Mouse (Mus musculus) lung, postnatal 0 days (tissue): ENCODE measurements around the gene Mknk1. TPM values are rescaled to one million over a fixed set of nuclear protein-coding genes. Genes with fewer than 3 reads are reported as not detected.
A peak's percentile ranks its signal among the peaks of the same experiment; 100 is the strongest.

Experiments used
- ATAC-seq: fragments of 200-750 bp; cut with Nextera tagmentation; 2 replicates; pipeline ENCODE4 v1.8.0; 2017; ENCODE audit warnings: moderate library complexity
- DNase-seq: peaks from one replicate; pipeline ENCODE4 v3.0.0-alpha.2; 2016; ENCODE audit warnings: low spot score
- H3K27ac ChIP-seq: fragments of 300-500 bp; sonication (generic); 2 replicates; pipeline ENCODE4 v1.5.1; 2014; ENCODE audit warnings: antibody characterized with exemption, mild to moderate bottlenecking, low read length, mixed read lengths
- H3K27me3 ChIP-seq: fragments of 300-500 bp; sonication (generic); replicated peaks from 2 replicates; pipeline ENCODE4 v1.6.1; 2014; ENCODE audit warnings: low read length, mixed read lengths; ENCODE audit not compliant: insufficient read depth
- H3K36me3 ChIP-seq: fragments of 300-500 bp; sonication (generic); 2 replicates; pipeline ENCODE4 v1.6.1; 2014; ENCODE audit warnings: low read length, mixed read lengths; ENCODE audit not compliant: insufficient read depth
- H3K4me1 ChIP-seq: fragments of 300-500 bp; sonication (generic); 2 replicates; pipeline ENCODE4 v1.6.1; 2014; ENCODE audit warnings: antibody characterized with exemption, low read depth, low read length, mixed read lengths; ENCODE audit not compliant: insufficient read depth
- H3K4me2 ChIP-seq: fragments of 300-500 bp; sonication (generic); replicated peaks from 2 replicates; pipeline ENCODE4 v1.6.1; 2014; ENCODE audit warnings: low read depth, mild to moderate bottlenecking, low read length, moderate library complexity, mixed read lengths
- H3K4me3 ChIP-seq: fragments of 300-500 bp; sonication (generic); 2 replicates; pipeline ENCODE4 v1.5.1; 2014; ENCODE audit warnings: low read depth, low read length
- H3K9ac ChIP-seq: fragments of 300-500 bp; sonication (generic); replicated peaks from 2 replicates; pipeline ENCODE4 v1.6.1; 2014; ENCODE audit warnings: low read depth, mild to moderate bottlenecking
- H3K9me3 ChIP-seq: fragments of 300-500 bp; sonication (generic); 2 replicates; pipeline ENCODE4 v1.6.1; 2016; ENCODE audit warnings: low read length, mixed read lengths
- CTCF ChIP-seq: IDR thresholded peaks from 2 replicates; pipeline ENCODE4 v1.5.1; 2016; ENCODE audit warnings: antibody characterized with exemption, mild to moderate bottlenecking
- EP300 ChIP-seq: IDR thresholded peaks from 2 replicates; pipeline ENCODE4 v1.6.1; 2016; ENCODE audit warnings: antibody characterized with exemption, mild to moderate bottlenecking, control low read depth
- WGBS: fragments of 180-500 bp; shearing (Covaris S2); extraction: QIAGEN DNeasy Blood & Tissue Kit; methylation state at CpG from one replicate; pipeline ENCODE4 v1.1.7; 2014; 5-methylcytosine and 5-hydroxymethylcytosine counted together
- polyA plus RNA-seq: library from polyadenylated mRNA; unstranded; fragments of >200 nt; fragmentation: Nextera tagmentation; extraction: Ambion mirVana; gene quantifications from 2 replicates; pipeline ENCODE4 v1.2.1, GENCODE M21; 2015

The Mknk1 gene
- polyA plus RNA-seq, 1 experiment from 2014 or later, result 26.9 TPM

- peak overlapping the region; percentile 57 for H3K9ac ChIP-seq
- ATAC-seq (no peak), DNase-seq (no peak)
- H3K36me3 ChIP-seq, result peaks cover 12% of the 10 kb centered on the region
- H3K4me2 ChIP-seq, result peak overlapping the region; percentile 74
- peak overlapping the region; percentile 69 for H3K4me3 ChIP-seq
- H3K4me1 ChIP-seq, result peaks cover 16% of the 10 kb centered on the region
- TF ChIP-seq EP300, result no peak
- TF ChIP-seq CTCF, result peak; percentile 11; the same call in 1 of the 2 replicates
- 3% methylated on average over 4 of the region's 4 CpGs for WGBS
- peak overlapping the region; percentile 86 for H3K27ac ChIP-seq
- H3K27me3 ChIP-seq, result no peaks in the 10 kb centered on the region
- no peaks in the 10 kb centered on the region for H3K9me3 ChIP-seq
Measured at GRCm38 (mm10) chr4:115827535-115827887, 11.5 kb upstream of the Mknk1 start.

GRCm38 (mm10) chr4:115827888-115828571, 11.0 kb upstream of the Mknk1 start, which contains the start of gene Mob3c:
Gene Mob3c, plus strand, starts transcription at chr4:115828092.
- Histone ChIP-seq H3K36me3 (peaks cover 12% of the 10 kb centered on the region), H3K4me3 (peak within 1 kb of the TSS; percentile 69), H3K9ac (peak within 1 kb of the TSS; percentile 57), H3K4me1 (peaks cover 16% of the 10 kb centered on the region), H3K27me3 (no peaks in the 10 kb centered on the region), H3K4me2 (peak within 1 kb of the TSS; percentile 74), H3K27ac (peak within 1 kb of the TSS; percentile 86), H3K9me3 (no peaks in the 10 kb centered on the region)
- under 1% methylated on average over 53 of the region's 57 CpGs for WGBS
- ATAC-seq (peak; percentile 97), DNase-seq (peak; percentile 97)
- no peak for TF ChIP-seq CTCF
- TF ChIP-seq EP300, result no peak

- no peak for TF ChIP-seq CTCF
- TF ChIP-seq EP300, result no peak
- peak overlapping the region; percentile 57; the same call in 1 of the 2 replicates for H3K9ac ChIP-seq
- H3K36me3 ChIP-seq, result peaks cover 12% of the 10 kb centered on the region
- no peak overlapping the region for H3K27ac ChIP-seq
- no peak for ATAC-seq
- H3K9me3 ChIP-seq, result no peaks in the 10 kb centered on the region
- WGBS, result 6% methylated on average over 8 of the region's 8 CpGs
- H3K4me2 ChIP-seq, result peak overlapping the region; percentile 74
- no peaks in the 10 kb centered on the region for H3K27me3 ChIP-seq
- no peak for DNase-seq
- peaks cover 16% of the 10 kb centered on the region for H3K4me1 ChIP-seq
- H3K4me3 ChIP-seq, result peak overlapping the region; percentile 69
Measured at GRCm38 (mm10) chr4:115828572-115828902, 10.5 kb upstream of the Mknk1 start.

- H3K9ac ChIP-seq, result no peak overlapping the region
- TF ChIP-seq CTCF (no peak), EP300 (no peak)
- no peak overlapping the region for H3K4me2 ChIP-seq
- no peak overlapping the region for H3K4me3 ChIP-seq
- no peaks in the 10 kb centered on the region for H3K9me3 ChIP-seq
- DNase-seq, result peak; percentile 30
- no peak for ATAC-seq
- WGBS, result 30% methylated on average over 5 of the region's 5 CpGs
- peaks cover 16% of the 10 kb centered on the region for H3K4me1 ChIP-seq
- H3K36me3 ChIP-seq, result peaks cover 18% of the 10 kb centered on the region
- H3K27ac ChIP-seq, result no peak overlapping the region; the same call in 1 of the 2 replicates
- H3K27me3 ChIP-seq, result no peaks in the 10 kb centered on the region
Measured at GRCm38 (mm10) chr4:115830491-115830890, 8.5 kb upstream of the Mknk1 start.

GRCm38 (mm10) chr4:115831221-115831620, 7.8 kb upstream of the Mknk1 start:
- WGBS, result 92% methylated on average over 22 of the region's 22 CpGs
- H3K9me3 ChIP-seq, result no peaks in the 10 kb centered on the region
- no peak overlapping the region for H3K27ac ChIP-seq
- H3K9ac ChIP-seq, result no peak overlapping the region
- no peak for DNase-seq
- H3K27me3 ChIP-seq, result no peaks in the 10 kb centered on the region
- H3K4me1 ChIP-seq, result peaks cover 16% of the 10 kb centered on the region
- H3K36me3 ChIP-seq, result peaks cover 18% of the 10 kb centered on the region
- TF ChIP-seq CTCF (no peak), EP300 (no peak)
- no peak overlapping the region for H3K4me3 ChIP-seq
- no peak overlapping the region for H3K4me2 ChIP-seq
- ATAC-seq, result no peak

- ATAC-seq (no peak), DNase-seq (no peak)
- H3K27me3 ChIP-seq, result no peaks in the 10 kb centered on the region
- peaks cover 18% of the 10 kb centered on the region for H3K36me3 ChIP-seq
- H3K9ac ChIP-seq, result no peak overlapping the region
- H3K4me1 ChIP-seq, result peaks cover 16% of the 10 kb centered on the region
- H3K4me2 ChIP-seq, result no peak overlapping the region
- H3K4me3 ChIP-seq, result no peak overlapping the region
- TF ChIP-seq EP300 (no peak), CTCF (no peak)
- no peaks in the 10 kb centered on the region for H3K9me3 ChIP-seq
- 60% methylated on average over 2 of the region's 2 CpGs for WGBS
- no peak overlapping the region for H3K27ac ChIP-seq
Measured at GRCm38 (mm10) chr4:115832040-115832439, 7.0 kb upstream of the Mknk1 start.
